Mouse (Mus musculus) lung, postnatal 25 days (tissue): ENCODE measurements at regions not wholly inside any gene's neighbourhood (a gene's known extent, or its start where the extent isn't known, plus 50 kb on each side); places are given as distances from the start of the nearest gene placed in this dataset.
A peak's percentile ranks its signal among the peaks of the same experiment; 100 is the strongest.

Experiments
- DNase-seq: peaks from one replicate; pipeline ENCODE4 v3.0.0; 2022; ENCODE audit warnings: low spot score

- no peak for DNase-seq
Measured at GRCm38 (mm10) chr12:54316066-54316567, 112.5 kb upstream of the Egln3 start.

DNA sequence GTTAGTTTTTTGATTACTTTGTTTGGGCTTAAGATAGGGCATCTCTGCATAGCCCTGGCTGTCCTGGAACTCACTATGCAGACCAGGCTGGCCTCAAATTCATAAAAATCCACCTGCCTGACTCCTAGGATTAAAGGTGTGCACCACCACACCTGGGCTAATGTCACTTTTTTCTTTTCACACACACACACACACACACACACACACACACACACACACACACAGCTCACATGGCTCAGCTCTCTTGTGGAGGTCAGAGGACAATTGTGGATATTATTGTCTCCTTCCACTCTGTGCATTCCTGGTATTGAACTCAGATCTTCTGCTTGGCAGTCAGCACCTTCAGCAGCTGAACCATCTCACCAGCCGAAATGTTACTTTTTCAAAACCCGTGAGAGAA lies 110.5 kb upstream of the Egln3 start:
- DNase-seq: no peak

GRCm38 (mm10) chr12:54313211-54313845 lies 109.7 kb upstream of the Egln3 start:
- DNase-seq: peak; percentile 19

GRCm38 (mm10) chr12:54312522-54313210 lies 109.0 kb upstream of the Egln3 start:
- no peak for DNase-seq

- DNase-seq: no peak
Measured at GRCm38 (mm10) chr12:54311896-54312521, 108.3 kb upstream of the Egln3 start.

- no peak for DNase-seq
Measured at GRCm38 (mm10) chr12:54309874-54310273, 106.2 kb upstream of the Egln3 start.

DNA sequence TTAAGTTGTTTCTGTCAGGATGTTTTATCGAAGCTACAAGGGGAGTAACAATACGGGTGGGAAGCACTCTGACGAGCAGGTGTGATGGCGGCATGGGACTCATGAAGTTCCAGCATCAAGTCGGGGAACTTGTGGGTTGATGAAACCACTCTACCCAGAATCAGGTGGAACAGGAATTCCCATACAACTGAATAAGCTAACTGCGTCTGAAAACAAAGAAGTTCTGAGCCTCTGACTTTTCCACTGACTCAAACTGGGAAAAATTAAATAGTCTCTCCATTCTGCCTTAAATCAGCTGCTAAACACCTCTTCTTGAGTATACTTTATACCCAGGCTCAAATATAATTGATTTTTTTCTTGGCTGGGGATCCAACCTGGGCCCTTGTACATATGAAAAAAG lies 105.6 kb upstream of the Egln3 start:
- DNase-seq: no peak

- no peak for DNase-seq
Measured at GRCm38 (mm10) chr12:54305135-54305630, 101.5 kb upstream of the Egln3 start.

GRCm38 (mm10) chr12:54303746-54304145 lies 100.1 kb upstream of the Egln3 start:
- DNase-seq: no peak

DNA sequence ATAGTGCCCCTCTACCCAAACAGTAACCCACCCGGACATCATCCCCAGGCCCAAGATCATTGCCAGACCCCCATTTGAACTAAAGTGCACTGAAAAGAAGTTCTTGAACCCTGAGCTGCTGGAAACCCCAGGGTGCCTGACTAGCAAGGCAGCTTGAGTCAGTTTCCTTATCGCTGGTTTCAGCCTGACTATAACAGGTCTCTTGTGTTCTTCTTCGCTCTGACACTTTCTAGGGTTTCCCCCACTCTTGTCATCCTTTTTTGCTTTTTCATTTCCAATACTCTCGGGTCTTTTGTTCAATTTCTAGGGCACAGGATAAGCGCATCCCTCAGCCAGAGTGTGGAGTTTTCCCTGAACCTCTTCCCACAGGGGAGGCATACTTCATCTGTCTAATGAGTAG lies 95.8 kb upstream of the Egln3 start:
- DNase-seq: no peak

DNA sequence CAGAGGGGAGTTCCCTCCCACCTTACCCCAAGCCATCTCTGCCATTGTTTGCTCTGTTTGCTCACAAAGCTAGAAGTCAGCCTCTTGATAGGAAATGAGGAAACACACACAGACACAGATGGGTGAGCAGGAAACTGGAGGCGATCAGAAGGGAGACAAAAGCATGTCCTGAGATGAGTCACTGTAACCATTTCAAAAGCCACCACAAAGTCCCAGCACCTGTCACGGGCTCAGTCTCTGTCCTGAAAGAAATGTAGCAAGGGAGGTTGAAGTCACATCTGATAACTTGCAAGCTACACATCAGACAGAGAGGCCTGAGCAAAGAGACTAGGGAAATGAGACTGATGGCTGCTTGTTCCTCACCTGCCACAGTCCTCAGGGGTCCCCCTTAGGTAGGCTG lies 89.6 kb upstream of the Egln3 start:
- DNase-seq: no peak

- no peak for DNase-seq
Measured at GRCm38 (mm10) chr12:54290311-54290710, 86.7 kb upstream of the Egln3 start.

- DNase-seq: no peak
Measured at GRCm38 (mm10) chr12:54288747-54289146, 85.1 kb upstream of the Egln3 start.

DNA sequence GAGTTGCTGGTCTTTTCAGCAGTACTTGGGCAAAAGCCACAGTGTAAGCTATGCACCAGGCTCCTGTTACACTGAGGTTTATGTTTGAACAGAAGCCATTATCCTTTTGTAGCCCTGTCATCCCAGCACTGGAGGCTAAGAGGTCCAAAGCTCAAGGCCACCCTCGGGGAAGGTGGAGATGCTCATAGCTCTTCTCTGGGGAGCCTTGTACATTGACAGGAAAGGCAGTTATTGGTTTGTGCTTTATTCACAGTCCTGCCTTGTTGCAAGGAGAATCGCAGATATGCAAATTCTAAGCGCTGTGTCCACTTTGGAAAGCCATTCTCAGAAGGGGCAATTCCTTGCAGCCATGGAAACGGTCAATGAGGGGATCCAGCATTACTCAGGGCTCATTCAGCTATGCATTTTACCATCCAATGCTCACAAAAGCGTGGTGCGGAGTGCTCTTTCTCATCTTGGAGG lies 84.4 kb upstream of the Egln3 start:
- DNase-seq: no peak

GRCm38 (mm10) chr12:54286911-54287819 lies 83.5 kb upstream of the Egln3 start:
- no peak for DNase-seq

- DNase-seq: no peak
Measured at GRCm38 (mm10) chr12:54283646-54284045, 80.0 kb upstream of the Egln3 start.

GRCm38 (mm10) chr12:54283011-54283410 lies 79.4 kb upstream of the Egln3 start:
- DNase-seq: no peak

DNA sequence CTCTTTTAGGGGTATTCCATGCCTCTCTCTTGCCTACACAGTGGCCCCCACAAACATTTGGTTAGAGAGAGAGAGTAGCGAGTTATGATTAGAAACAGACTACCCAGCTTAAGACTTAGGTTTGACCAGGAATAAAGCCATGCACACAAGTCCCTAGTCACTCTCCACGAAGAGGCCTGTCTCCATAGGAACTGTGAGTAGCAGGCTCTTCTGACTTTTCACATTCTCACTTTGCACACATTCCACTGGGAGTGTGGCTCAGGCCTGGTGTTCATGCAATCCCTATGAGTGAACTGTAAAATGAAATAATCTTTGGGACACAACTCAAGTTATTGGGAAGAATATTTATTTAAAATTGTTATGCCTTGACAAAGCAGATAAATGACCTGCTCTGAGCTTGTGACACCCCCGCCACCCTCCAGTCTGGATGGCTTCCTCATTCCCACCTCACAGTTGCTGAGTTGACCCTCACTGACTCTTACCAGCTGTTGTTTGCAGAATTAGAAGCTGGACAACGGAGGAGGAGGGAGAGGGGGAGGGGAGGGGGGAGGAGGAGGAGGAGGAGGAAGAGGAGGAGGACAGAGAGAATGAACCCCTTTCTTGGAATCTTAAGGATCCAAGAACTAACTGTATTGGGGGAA lies 78.7 kb upstream of the Egln3 start:
- DNase-seq: no peak

DNA sequence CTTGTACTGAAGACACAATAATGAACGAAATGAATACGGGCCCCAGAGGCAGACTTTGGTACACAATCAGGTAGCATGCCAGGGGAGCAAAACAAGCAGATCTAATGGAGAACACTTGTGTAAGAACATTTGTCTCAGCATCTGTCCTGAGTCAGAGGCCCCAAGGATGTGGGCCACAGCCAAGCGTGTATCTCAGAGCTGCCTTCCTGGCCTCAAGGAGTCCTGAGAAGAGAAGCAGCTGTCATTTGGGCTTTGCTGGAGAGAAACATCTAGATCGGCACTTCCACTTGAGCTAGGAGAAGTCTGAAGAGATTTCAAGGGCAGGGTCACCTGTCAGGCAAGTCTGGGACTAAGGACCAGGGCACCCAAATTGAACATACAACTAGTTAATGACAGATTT lies 76.8 kb upstream of the Egln3 start:
- peak; percentile 29 for DNase-seq

GRCm38 (mm10) chr12:54280001-54280400 lies 76.3 kb upstream of the Egln3 start:
- DNase-seq: no peak

GRCm38 (mm10) chr12:54276978-54277537 lies 73.4 kb upstream of the Egln3 start:
- DNase-seq: no peak
